Mouse (Mus musculus) hindbrain, embryonic 13.5 days (tissue): ENCODE data around the gene Dmpk. TPM values are rescaled to one million over a fixed set of nuclear protein-coding genes. Genes with fewer than 3 reads are reported as not detected.

Source experiments
- ATAC-seq: fragments of 200-750 bp; cut with Nextera tagmentation; 2 replicates; pipeline ENCODE4 v1.8.0; 2017; ENCODE audit warnings: moderate TSS enrichment; ENCODE audit not compliant: low FRiP score
- H3K27ac ChIP-seq: fragments of 300-500 bp; sonication (generic); 2 replicates; pipeline ENCODE4 v1.5.1; 2015; ENCODE audit warnings: inconsistent platforms, mild to moderate bottlenecking, moderate library complexity
- H3K27me3 ChIP-seq: fragments of 300-500 bp; sonication (generic); 2 replicates; pipeline ENCODE4 v1.6.1; 2015; ENCODE audit warnings: mild to moderate bottlenecking, inconsistent platforms
- H3K36me3 ChIP-seq: fragments of 300-500 bp; sonication (generic); 2 replicates; pipeline ENCODE4 v1.6.1; 2015; ENCODE audit warnings: mild to moderate bottlenecking, inconsistent platforms
- H3K4me1 ChIP-seq: fragments of 300-500 bp; sonication (generic); replicated peaks from 2 replicates; pipeline ENCODE4 v1.6.1; 2015; ENCODE audit warnings: inconsistent platforms
- H3K4me2 ChIP-seq: fragments of 300-500 bp; sonication (generic); 2 replicates; pipeline ENCODE4 v1.6.1; 2015; ENCODE audit warnings: inconsistent platforms, mild to moderate bottlenecking, moderate library complexity
- H3K4me3 ChIP-seq: fragments of 300-500 bp; sonication (generic); 2 replicates; pipeline ENCODE4 v1.5.1; 2015; ENCODE audit warnings: mild to moderate bottlenecking, inconsistent platforms
- H3K9ac ChIP-seq: fragments of 300-500 bp; sonication (generic); 2 replicates; pipeline ENCODE4 v1.6.1; 2015; ENCODE audit warnings: mild to moderate bottlenecking, inconsistent platforms
- H3K9me3 ChIP-seq: fragments of 300-500 bp; sonication (generic); 2 replicates; pipeline ENCODE4 v1.6.1; 2016; ENCODE audit warnings: inconsistent platforms
- WGBS: fragments of 180-500 bp; shearing (Covaris S2); methylation state at CpG from one replicate; pipeline ENCODE4 v1.1.7; 2015; 5-methylcytosine and 5-hydroxymethylcytosine counted together
- microRNA-seq: library from miRNA; unstranded; fragments of <30 nt; microRNA quantifications from one replicate; pipeline ENCODE4, GENCODE M21; 2016
- polyA plus RNA-seq: library from polyadenylated mRNA; unstranded; fragments of >200 nt; fragmentation: Nextera tagmentation; extraction: Ambion mirVana; gene quantifications from 2 replicates; pipeline ENCODE4 v1.2.1, GENCODE M21; 2015

Dmpk gene
- polyA plus RNA-seq, 1 experiment from 2014 or later = 11.6 TPM

- Histone ChIP-seq H3K9me3 (no peaks in the 10 kb centered on the region), H3K36me3 (peaks cover 31% of the 10 kb centered on the region), H3K4me1 (peaks cover 25% of the 10 kb centered on the region), H3K27ac (peak overlapping the region; percentile 92), H3K4me3 (peak overlapping the region; percentile 51), H3K27me3 (no peaks in the 10 kb centered on the region), H3K4me2 (peak overlapping the region; percentile 65), H3K9ac (peak overlapping the region; percentile 72)
- ATAC-seq = peak; percentile 99
- 2% methylated on average over 39 of the region's 39 CpGs for WGBS
Measured at GRCm38 (mm10) chr7:19131324-19131848, 47.7 kb downstream of the Dmpk start.

- Histone ChIP-seq H3K36me3 (peaks cover 69% of the 10 kb centered on the region), H3K27me3 (no peaks in the 10 kb centered on the region), H3K4me1 (peaks cover 12% of the 10 kb centered on the region), H3K4me3 (no peak overlapping the region), H3K27ac (no peak overlapping the region), H3K4me2 (no peak overlapping the region), H3K9me3 (no peaks in the 10 kb centered on the region), H3K9ac (no peak overlapping the region)
- 97% methylated on average over 13 of the region's 13 CpGs for WGBS
- ATAC-seq = no peak
Measured at GRCm38 (mm10) chr7:19136168-19136567, 52.5 kb downstream of the Dmpk start.

- no peak overlapping the region for H3K4me2 ChIP-seq
- H3K27ac ChIP-seq = no peak overlapping the region
- peaks cover 75% of the 10 kb centered on the region for H3K36me3 ChIP-seq
- ATAC-seq = no peak; the same call in 1 of the 2 replicates
- no peak overlapping the region for H3K9ac ChIP-seq
- H3K9me3 ChIP-seq = no peaks in the 10 kb centered on the region
- H3K4me3 ChIP-seq = no peak overlapping the region
- no peaks in the 10 kb centered on the region for H3K27me3 ChIP-seq
- H3K4me1 ChIP-seq = peaks cover 11% of the 10 kb centered on the region
- WGBS = 93% methylated on average over 38 of the region's 38 CpGs
Measured at GRCm38 (mm10) chr7:19136673-19137334, 53.2 kb downstream of the Dmpk start.

GRCm38 (mm10) chr7:19137380-19137779 is 53.7 kb downstream of the Dmpk start:
- H3K4me2 ChIP-seq = no peak overlapping the region
- WGBS = 53% methylated on average over 5 of the region's 5 CpGs
- H3K27me3 ChIP-seq = no peaks in the 10 kb centered on the region
- ATAC-seq = no peak
- H3K36me3 ChIP-seq = peaks cover 81% of the 10 kb centered on the region
- H3K27ac ChIP-seq = no peak overlapping the region
- no peaks in the 10 kb centered on the region for H3K9me3 ChIP-seq
- H3K4me1 ChIP-seq = peaks cover 6% of the 10 kb centered on the region
- H3K4me3 ChIP-seq = no peak overlapping the region
- H3K9ac ChIP-seq = no peak overlapping the region

Small RNAs within 50 kb of the gene (microRNA-seq; reads per million reads assigned to microRNA genes)
- not detected for gene Mir3100

Other genes with a start within 250 kb of the Dmpk start
- gene Mill2, start 243.9 kb upstream of the Dmpk start, polyA plus RNA-seq = 0.45 and 0.53 TPM in 2 replicates
- 13.7 TPM in 2 replicates for gene Pglyrp1, start 212.5 kb upstream of the Dmpk start, polyA plus RNA-seq
- gene Ccdc61, start 173.4 kb upstream of the Dmpk start, polyA plus RNA-seq = 23.5 and 23.6 TPM in 2 replicates
- 14.9 and 15.8 TPM in 2 replicates for gene Nova2, start 158.0 kb upstream of the Dmpk start, polyA plus RNA-seq
- 0.75 and 1.1 TPM in 2 replicates for gene Nanos2, start 96.4 kb upstream of the Dmpk start, polyA plus RNA-seq
- 4.8 and 5.2 TPM in 2 replicates for gene Mypop, start 92.6 kb upstream of the Dmpk start, polyA plus RNA-seq
- gene Irf2bp1, start 79.8 kb upstream of the Dmpk start, polyA plus RNA-seq = 23.4 and 24.6 TPM in 2 replicates
- not detected in 2 replicates for gene Foxa3, start 60.3 kb upstream of the Dmpk start, polyA plus RNA-seq
- 29.7 and 30.1 TPM in 2 replicates for gene Sympk, start 59.5 kb upstream of the Dmpk start, polyA plus RNA-seq
- gene Rsph6a, start 29.2 kb upstream of the Dmpk start, polyA plus RNA-seq = not detected in 2 replicates
- 25.4 and 25.6 TPM in 2 replicates for gene Dmwd, start 7.6 kb upstream of the Dmpk start, polyA plus RNA-seq
- 2.4 and 2.8 TPM in 2 replicates for gene Six5, start 10.7 kb downstream of the Dmpk start, polyA plus RNA-seq
- gene Gm4969, start 34.5 kb downstream of the Dmpk start, polyA plus RNA-seq = 2.2 and 3.6 TPM in 2 replicates
- gene Fbxo46, start 36.0 kb downstream of the Dmpk start, polyA plus RNA-seq = 18.9 and 20.2 TPM in 2 replicates
- 23.1 and 23.8 TPM in 2 replicates for gene Qpctl, start 65.4 kb downstream of the Dmpk start, polyA plus RNA-seq
- 123 and 128 TPM in 2 replicates for gene Snrpd2, start 65.9 kb downstream of the Dmpk start, polyA plus RNA-seq
- gene Gipr, start 82.3 kb downstream of the Dmpk start, polyA plus RNA-seq = 1.6 and 2.3 TPM in 2 replicates
- gene Eml2, start 92.6 kb downstream of the Dmpk start, polyA plus RNA-seq = 6.6 and 8.2 TPM in 2 replicates
- gene Gpr4, start 128.7 kb downstream of the Dmpk start, polyA plus RNA-seq = 1.8 and 2.3 TPM in 2 replicates
- gene Opa3, start 144.5 kb downstream of the Dmpk start, polyA plus RNA-seq = 36.9 and 37.1 TPM in 2 replicates
- 38.5 and 39.7 TPM in 2 replicates for gene Vasp, start 188.0 kb downstream of the Dmpk start, polyA plus RNA-seq
- gene Ppm1n, start 196.2 kb downstream of the Dmpk start, polyA plus RNA-seq = 0.49 and 0.69 TPM in 2 replicates
- gene Rtn2, start 198.8 kb downstream of the Dmpk start, polyA plus RNA-seq = 101 and 104 TPM in 2 replicates
- 0.06 and 0.08 TPM in 2 replicates for gene Fosb, start 226.2 kb downstream of the Dmpk start, polyA plus RNA-seq